Comparison of ENCODE assay signal across 21 mouse cellular contexts in genomic region chr11:22706082-22706481, GRCm38 (mm10).
"Had no signal": no experiment of that assay in that cellular context is flagged by ENCODE, and none has a peak within 500 bp of the region (broad histone marks: within the 10 kb centered on the region; RNA-seq: fewer than 3 reads in every experiment).

No protein-coding gene starts in this region.

- H3K9ac ChIP-seq: liver, embryonic 15.5 days; liver, postnatal 0 days; lung, embryonic 15.5 days; midbrain, embryonic 12.5 days; neural tube, embryonic 13.5 days; neural tube, embryonic 15.5 days had no signal

- H3K4me2 ChIP-seq: liver, embryonic 15.5 days; lung, embryonic 15.5 days; midbrain, embryonic 12.5 days; neural tube, embryonic 13.5 days; neural tube, embryonic 15.5 days had no signal

- H3K36me3 ChIP-seq: liver, embryonic 15.5 days; lung, embryonic 15.5 days; midbrain, embryonic 10.5 days; midbrain, embryonic 12.5 days; neural tube, embryonic 13.5 days; neural tube, embryonic 15.5 days had no signal

- DNase-seq: liver, postnatal 0 days; lung, adult 2 months; lung, postnatal 14 days; lung, postnatal 4 days; midbrain, embryonic 14.5 days; right cerebral cortex, adult 18-20 months; right cerebral cortex, postnatal 25 days; right cerebral cortex, postnatal 4 days; spleen, adult 18-20 months; thymus, adult 18-20 months; thymus, postnatal 14 days; thymus, postnatal 36 days had no signal

- H3K4me3 ChIP-seq: liver, embryonic 15.5 days; lung, embryonic 15.5 days; midbrain, embryonic 10.5 days; midbrain, embryonic 12.5 days; myocyte; neural tube, embryonic 13.5 days; neural tube, embryonic 15.5 days had no signal

- H3K27ac ChIP-seq: liver, embryonic 15.5 days; lung, embryonic 15.5 days; midbrain, embryonic 10.5 days; midbrain, embryonic 12.5 days; neural tube, embryonic 13.5 days; neural tube, embryonic 15.5 days had no signal

- H3K27me3 ChIP-seq: liver, embryonic 15.5 days; lung, embryonic 15.5 days; midbrain, embryonic 12.5 days; neural tube, embryonic 13.5 days; neural tube, embryonic 15.5 days had no signal

- ATAC-seq: liver, postnatal 0 days; lung, postnatal 0 days; midbrain, embryonic 16.5 days had no signal

- H3K9me3 ChIP-seq: liver, embryonic 15.5 days; lung, embryonic 15.5 days; midbrain, embryonic 10.5 days; midbrain, embryonic 12.5 days; neural tube, embryonic 13.5 days; neural tube, embryonic 15.5 days had no signal

- H3K4me1 ChIP-seq: liver, embryonic 15.5 days; lung, embryonic 15.5 days; midbrain, embryonic 10.5 days; midbrain, embryonic 12.5 days; neural tube, embryonic 13.5 days; neural tube, embryonic 15.5 days had no signal
